9 mouse cellular contexts compared by ENCODE assay signal in genomic region chr17:75370120-75370519, GRCm38 (mm10).
DNase-seq lines count a peak whose midpoint lies in the region; ATAC-seq and TF ChIP-seq lines count a peak whose summit lies in the region.
"Had no signal": no experiment of that assay in that cellular context is flagged by ENCODE, and none has a peak within 500 bp of the region (broad histone marks: within the 10 kb centered on the region; RNA-seq: fewer than 3 reads in every experiment).

No protein-coding gene starts in this region.

- intact Hi-C loops in left cerebral cortex, postnatal 10 days (cut with DNase I) = loop anchor here (5.0 kb wide), 1 partner anchor 283 kb away; no protein-coding TSS in a partner anchor

- no peaks in the 10 kb centered on the region for H3K4me1 ChIP-seq in hindbrain, postnatal 0 days (ENCODE audit: insufficient read depth, low read length)
- H3K4me1 ChIP-seq in hindbrain, embryonic 14.5 days (replicated peaks; ENCODE audit: control insufficient read depth, insufficient read depth, low read length) = no peaks in the 10 kb centered on the region
- H3K4me1 ChIP-seq in embryonic facial prominence, embryonic 11.5 days (ENCODE audit: control insufficient read depth, insufficient read depth, low read length) = no peaks in the 10 kb centered on the region
- H3K4me1 ChIP-seq: liver, embryonic 13.5 days had no signal

- no peaks in the 10 kb centered on the region for H3K27me3 ChIP-seq in hindbrain, postnatal 0 days (ENCODE audit: insufficient read depth, low read length)
- no peaks in the 10 kb centered on the region for H3K27me3 ChIP-seq in hindbrain, embryonic 14.5 days (ENCODE audit: control insufficient read depth, insufficient read depth, low read length)
- H3K27me3 ChIP-seq in embryonic facial prominence, embryonic 11.5 days (ENCODE audit: control insufficient read depth, insufficient read depth, low read length) = no peaks in the 10 kb centered on the region
- H3K27me3 ChIP-seq: liver, embryonic 13.5 days had no signal

- WGBS in hindbrain, postnatal 0 days = 94% methylated on average over 4 of the region's 4 CpGs
- WGBS in hindbrain, embryonic 14.5 days = 91% methylated on average over 4 of the region's 4 CpGs
- WGBS in embryonic facial prominence, embryonic 11.5 days = 84% methylated on average over 4 of the region's 4 CpGs

- no peak for ATAC-seq in hindbrain, postnatal 0 days
- no peak for ATAC-seq in hindbrain, embryonic 14.5 days (ENCODE audit: low FRiP score)
- no peak for ATAC-seq in embryonic facial prominence, embryonic 11.5 days (replicated peaks; ENCODE audit: insufficient number of reproducible peaks, low FRiP score, low TSS enrichment, low read depth)

- H3K4me2 ChIP-seq in hindbrain, postnatal 0 days (ENCODE audit: low read depth, low read length) = no peak overlapping the region
- no peak overlapping the region for H3K4me2 ChIP-seq in hindbrain, embryonic 14.5 days (replicated peaks)
- no peak overlapping the region for H3K4me2 ChIP-seq in embryonic facial prominence, embryonic 11.5 days (ENCODE audit: low read depth, low read length)
- H3K4me2 ChIP-seq: liver, embryonic 13.5 days had no signal

- peak; percentile 61 for TF ChIP-seq CTCF in hindbrain, postnatal 0 days (IDR thresholded peaks at IDR 0.05; ENCODE audit: low read depth)

- no peaks in the 10 kb centered on the region for H3K36me3 ChIP-seq in hindbrain, postnatal 0 days (ENCODE audit: insufficient read depth, low read length)
- H3K36me3 ChIP-seq in hindbrain, embryonic 14.5 days (replicated peaks; ENCODE audit: control insufficient read depth, insufficient read depth) = no peaks in the 10 kb centered on the region
- H3K36me3 ChIP-seq in embryonic facial prominence, embryonic 11.5 days (replicated peaks; ENCODE audit: control insufficient read depth, insufficient read depth, low read depth, low read length) = no peaks in the 10 kb centered on the region
- H3K36me3 ChIP-seq: liver, embryonic 13.5 days had no signal

- no peak overlapping the region for H3K9ac ChIP-seq in hindbrain, postnatal 0 days (replicated peaks; ENCODE audit: low read length)
- H3K9ac ChIP-seq in hindbrain, embryonic 14.5 days = no peak overlapping the region
- H3K9ac ChIP-seq in embryonic facial prominence, embryonic 11.5 days (replicated peaks; ENCODE audit: low read length) = no peak overlapping the region
- H3K9ac ChIP-seq: liver, embryonic 13.5 days had no signal

- no peak overlapping the region for H3K4me3 ChIP-seq in hindbrain, postnatal 0 days (ENCODE audit: low read length)
- no peak overlapping the region for H3K4me3 ChIP-seq in hindbrain, embryonic 14.5 days (replicated peaks; ENCODE audit: low read length)
- H3K4me3 ChIP-seq in embryonic facial prominence, embryonic 11.5 days (ENCODE audit: low read depth, low read length) = no peak overlapping the region
- H3K4me3 ChIP-seq: liver, embryonic 13.5 days had no signal

- no peak overlapping the region for H3K27ac ChIP-seq in hindbrain, postnatal 0 days
- no peak overlapping the region for H3K27ac ChIP-seq in hindbrain, embryonic 14.5 days
- no peak overlapping the region for H3K27ac ChIP-seq in embryonic facial prominence, embryonic 11.5 days (replicated peaks; ENCODE audit: low read depth, low read length)
- H3K27ac ChIP-seq: liver, embryonic 13.5 days had no signal

- H3K9me3 ChIP-seq in hindbrain, postnatal 0 days (ENCODE audit: low read length) = no peaks in the 10 kb centered on the region; the same call in 1 of the 2 replicates
- no peaks in the 10 kb centered on the region for H3K9me3 ChIP-seq in hindbrain, embryonic 14.5 days (ENCODE audit: control insufficient read depth, low read length)
- H3K9me3 ChIP-seq in embryonic facial prominence, embryonic 11.5 days (replicated peaks; ENCODE audit: control insufficient read depth, low read length) = no peaks in the 10 kb centered on the region
- H3K9me3 ChIP-seq: liver, embryonic 13.5 days had no signal

- no peak for DNase-seq in hindbrain, postnatal 0 days (ENCODE audit: low spot score)
- DNase-seq in hindbrain, embryonic 14.5 days (ENCODE audit: low spot score) = no peak
- DNase-seq in thymus, postnatal 0 days (ENCODE audit: low spot score) = peak; percentile 12
- DNase-seq in thymus, adult 18-20 months = no peak
- peak; percentile 69 for DNase-seq in embryonic facial prominence, embryonic 11.5 days (ENCODE audit: low spot score)
- DNase-seq in thymus, postnatal 4 days = peak; percentile 23
- no peak for DNase-seq in gastrocnemius, postnatal 10 days
- no peak for DNase-seq in left cerebral cortex, postnatal 10 days (ENCODE audit: extremely low spot score in 1 of 2, low spot score in 2 of 2)
- DNase-seq: liver, embryonic 13.5 days had no signal

Comparison
In these comparisons a context has a peak if more than half of its experiments do, and no peak if none do; other contexts are left out.
1. DNase-seq: peak in thymus, postnatal 0 days (single experiment), embryonic facial prominence, embryonic 11.5 days (single experiment) and thymus, postnatal 4 days (single experiment); none in hindbrain, postnatal 0 days (single experiment), hindbrain, embryonic 14.5 days (single experiment), thymus, adult 18-20 months (0 of 2), gastrocnemius, postnatal 10 days (single experiment) and left cerebral cortex, postnatal 10 days (0 of 2).